Mouse (Mus musculus) left cerebral cortex, postnatal 4 days (tissue): ENCODE results near the gene 1700012P22Rik. TPM values are rescaled to one million over a fixed set of nuclear protein-coding genes. Genes with fewer than 3 reads are reported as not detected.

Experiments
- DNase-seq: peaks from one replicate; pipeline ENCODE4 v3.0.0-alpha.2; 2022
- intact Hi-C: fragments of 180-260 bp; cut with DNase I; formaldehyde crosslinking; loops from one replicate; pipeline ENCODE4 v1.15.1; 2025
- total RNA-seq, 2 experiments: library from RNA; stranded (reverse); gene quantifications; 2 replicates each; pipeline ENCODE4 v1.2.3; 2021

1700012P22Rik gene
- not detected for total RNA-seq

DNA sequence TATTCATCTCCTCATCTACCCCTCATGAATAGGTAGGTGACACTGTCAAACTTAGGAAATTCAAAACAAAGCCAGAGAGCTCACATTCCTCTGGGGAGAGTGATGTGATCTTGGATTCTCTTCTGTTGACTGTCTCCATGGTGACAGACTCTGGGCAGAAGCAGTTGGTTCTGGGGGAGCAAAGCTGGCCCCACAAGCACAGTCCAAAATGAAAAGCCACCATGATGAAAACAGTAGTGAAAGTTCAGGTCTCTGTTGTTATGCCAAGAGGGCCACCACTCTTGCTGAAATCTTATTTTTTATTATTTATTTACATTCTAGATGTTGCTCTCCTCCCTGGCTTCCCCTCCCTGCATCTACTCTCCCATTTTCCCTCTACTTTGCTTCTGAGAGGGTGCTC, at the start of gene 1700012P22Rik:
Gene 1700012P22Rik, minus strand, starts transcription at position 101 of the 400 bp plus-strand sequence.
- intact Hi-C loops: no loop called here
- DNase-seq: no peak

DNA sequence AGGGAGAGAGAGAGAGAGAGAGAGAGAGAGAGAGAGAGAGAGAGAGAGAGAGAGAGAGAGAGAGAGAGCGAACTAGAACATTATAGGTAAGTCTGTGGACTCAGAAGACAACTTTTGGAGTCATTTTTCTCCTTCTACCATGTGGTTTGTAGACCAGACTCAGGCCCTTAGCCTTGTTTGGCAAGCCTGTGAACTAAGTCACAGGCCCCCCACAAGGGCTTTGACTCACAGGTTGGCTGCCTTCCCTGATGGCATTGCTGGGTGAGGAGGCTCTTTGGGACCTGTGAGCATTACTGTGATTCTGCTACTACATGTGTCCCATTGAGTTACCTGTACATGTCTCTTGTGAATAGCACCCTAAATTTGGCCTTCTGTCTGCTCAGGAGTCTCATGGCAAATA, 29.5 kb upstream of the 1700012P22Rik start:
- intact Hi-C loops: no loop called here
- DNase-seq: no peak

DNA sequence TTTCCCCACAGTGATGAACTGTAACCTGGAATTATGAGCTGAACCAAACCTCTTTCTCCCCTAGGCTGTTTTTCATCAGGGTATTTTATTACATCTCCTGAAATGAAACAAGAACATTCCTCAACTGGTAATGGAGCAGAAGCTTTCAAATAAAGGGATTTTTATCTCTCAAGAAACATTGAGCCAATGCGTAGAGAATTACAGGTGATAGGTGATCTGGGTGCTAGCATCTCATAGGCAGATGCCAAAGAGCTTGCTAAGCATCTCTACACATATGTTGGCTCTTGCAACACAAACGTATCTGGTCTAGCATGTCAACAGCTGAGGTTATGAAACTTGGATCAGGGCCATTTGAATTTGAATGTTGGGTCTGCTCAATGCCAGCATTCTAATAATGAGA, 26.6 kb upstream of the 1700012P22Rik start:
- intact Hi-C loops: no loop called here

DNA sequence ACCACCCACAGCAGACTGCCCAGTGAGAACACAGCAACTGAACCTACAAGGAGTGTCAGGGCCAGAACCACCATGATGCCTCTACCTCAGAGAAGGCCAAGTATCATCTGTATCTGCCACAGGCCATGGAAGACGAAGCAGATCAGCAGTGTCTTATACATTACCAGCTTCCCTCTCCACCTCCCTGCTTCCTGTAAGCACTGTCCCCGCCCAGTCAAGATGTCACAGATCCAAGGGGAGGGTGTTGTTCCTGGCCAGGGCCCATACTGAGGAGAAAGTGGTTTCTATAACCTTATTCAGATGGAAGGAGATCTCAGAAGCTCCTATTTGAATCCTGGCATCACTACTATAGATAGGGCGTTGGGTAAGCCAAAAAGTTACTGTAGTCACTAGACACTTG, 25.1 kb upstream of the 1700012P22Rik start, which contains the start of gene Aadacl3:
Gene Aadacl3, minus strand, starts transcription at position 101 of the 400 bp plus-strand sequence.
- DNase-seq: no peak
- intact Hi-C loops: no loop called here

More for the DNA sequence above, 26.6 kb upstream of the 1700012P22Rik start:
- DNase-seq: no peak

DNA sequence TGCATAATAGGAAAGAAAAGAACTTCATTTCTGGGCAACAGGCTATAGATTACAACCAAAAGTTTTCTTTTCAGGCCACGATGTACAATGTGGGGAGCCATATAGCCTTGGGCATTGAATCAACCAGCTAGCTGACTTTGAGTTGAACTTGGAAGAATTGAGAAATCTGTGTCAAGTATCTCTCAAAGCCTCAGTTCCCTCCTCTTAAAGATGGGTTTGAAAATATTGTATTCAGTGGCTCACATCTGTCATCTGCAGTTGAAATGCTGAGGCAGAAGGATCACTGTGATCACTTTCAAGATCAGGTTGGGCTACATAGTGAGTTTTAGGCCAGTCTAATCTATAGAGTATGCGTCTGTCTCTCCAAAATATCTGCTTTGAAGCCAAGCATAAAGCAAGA, 14.6 kb upstream of the 1700012P22Rik start, which contains the start of gene Gm9944:
Gene Gm9944, minus strand, starts transcription at position 101 of the 400 bp plus-strand sequence.
- intact Hi-C loops: no loop called here
- no peak for DNase-seq

DNA sequence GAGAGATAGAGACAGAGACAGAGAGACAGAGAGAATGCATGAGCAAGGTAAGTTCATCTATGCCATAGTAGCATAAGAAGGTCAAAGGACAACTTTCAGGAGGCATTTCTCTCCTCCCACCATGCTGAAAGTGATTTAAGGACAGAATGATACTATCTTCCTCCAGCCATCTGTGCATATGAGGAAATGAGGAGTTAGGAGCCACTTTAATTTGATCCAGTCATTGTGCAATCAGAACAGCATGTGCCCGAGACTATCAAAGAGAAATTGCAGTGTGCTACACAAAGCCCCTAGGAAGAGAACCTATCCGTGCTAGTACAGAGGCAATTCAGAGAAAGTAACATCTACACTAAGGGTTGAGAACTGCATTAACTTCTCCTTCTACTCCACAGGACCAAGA, 10.0 kb upstream of the 1700012P22Rik start:
- intact Hi-C loops: no loop called here
- DNase-seq: no peak

DNA sequence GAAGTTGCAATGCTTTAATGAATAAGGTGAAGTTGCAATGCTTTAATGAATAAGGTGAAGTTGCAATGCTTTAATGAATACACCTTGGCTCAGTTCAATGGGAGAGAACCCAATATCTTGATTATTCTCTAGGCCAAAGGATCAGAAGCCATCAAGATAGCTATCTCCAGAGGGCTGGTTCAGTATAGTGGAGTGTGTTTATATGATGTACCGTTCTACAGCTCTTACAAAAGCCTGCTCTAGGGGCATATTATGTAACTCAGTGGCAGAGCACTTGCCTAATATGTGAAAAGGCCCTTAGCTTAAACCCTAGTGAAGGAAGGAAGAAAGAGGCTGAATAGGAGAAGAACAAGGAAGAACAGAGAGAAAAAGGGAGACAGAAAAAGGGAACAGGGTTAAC, 3.0 kb upstream of the 1700012P22Rik start:
- intact Hi-C loops: no loop called here
- DNase-seq: no peak

DNA sequence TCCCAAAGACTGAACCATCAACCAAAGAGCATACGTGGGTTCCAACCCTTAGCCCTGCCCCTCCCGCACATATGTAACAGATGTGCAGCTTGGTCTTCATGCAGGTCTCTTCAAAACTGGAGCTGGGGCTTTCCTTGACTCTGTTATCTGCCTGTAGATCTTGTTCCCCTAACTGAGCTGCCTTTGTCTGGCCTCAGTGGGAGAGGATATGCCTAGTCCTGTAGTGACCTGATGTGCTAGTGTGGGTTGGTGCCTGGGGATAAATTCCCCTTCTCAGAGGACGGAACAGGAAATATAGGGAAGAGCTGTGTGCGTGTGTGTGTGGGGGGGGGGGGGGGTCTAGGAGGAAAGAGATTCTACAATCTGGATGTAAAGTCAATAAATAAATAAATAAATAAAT, 2.5 kb upstream of the 1700012P22Rik start:
- no peak for DNase-seq
- intact Hi-C loops: no loop called here

DNA sequence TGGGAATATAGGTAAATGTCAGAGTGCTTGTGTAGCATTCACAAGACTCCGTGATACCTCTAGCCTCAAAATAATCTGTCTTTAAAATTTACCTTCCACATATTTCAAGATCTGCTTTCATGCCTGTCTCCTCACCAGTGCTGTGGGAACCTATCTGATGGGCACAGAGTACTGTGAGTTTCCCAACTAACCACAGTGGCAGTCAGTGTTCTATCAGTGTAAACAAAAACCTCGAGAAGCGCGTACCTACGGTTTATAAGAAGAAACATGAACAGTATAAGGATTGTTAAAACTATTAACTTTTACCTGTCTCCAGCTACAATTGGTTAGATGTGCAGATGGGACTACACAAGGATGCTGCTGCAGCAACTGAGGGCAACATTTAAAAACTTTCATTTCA, 5.4 kb downstream of the 1700012P22Rik start:
- no peak for DNase-seq
- intact Hi-C loops: no loop called here

DNA sequence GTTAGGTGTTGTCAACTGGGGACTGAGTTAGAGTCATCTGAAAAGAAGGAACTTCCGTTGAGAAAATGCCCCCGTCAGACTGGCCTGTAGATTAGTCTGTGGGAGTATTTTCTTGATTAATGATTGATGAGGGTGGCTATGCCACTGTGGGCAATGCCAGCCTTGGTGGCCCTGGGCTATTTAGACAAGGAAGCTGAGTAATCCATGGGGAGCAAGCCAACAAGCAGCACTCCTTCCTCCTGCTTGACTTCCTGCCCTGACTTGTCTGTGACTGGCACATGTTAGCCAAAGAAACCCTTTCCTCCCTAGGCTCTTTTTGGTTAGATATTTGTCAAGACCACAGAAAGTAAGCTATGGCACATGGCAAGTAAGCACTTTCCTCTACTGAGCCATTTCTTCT, 7.8 kb downstream of the 1700012P22Rik start:
- intact Hi-C loops: no loop called here
- DNase-seq: no peak

DNA sequence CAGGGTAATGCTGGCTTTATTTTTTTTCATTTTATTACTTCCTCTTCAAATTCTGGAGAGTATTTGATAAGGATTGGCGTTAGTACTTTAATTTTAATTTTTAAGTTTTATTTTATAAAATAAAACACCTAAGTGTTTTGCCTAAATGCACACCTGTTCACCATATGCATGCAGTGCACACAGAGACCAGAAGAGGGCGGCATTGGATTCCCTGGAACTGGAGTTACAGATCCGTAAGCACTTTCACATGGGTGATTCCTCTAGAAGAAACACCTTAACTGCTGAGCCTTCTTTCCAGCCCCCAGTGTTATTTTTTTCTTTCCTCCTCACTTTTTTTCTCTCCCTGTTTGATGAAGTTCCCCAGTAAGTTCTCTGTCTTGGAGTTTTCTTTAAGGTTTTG, 9.7 kb downstream of the 1700012P22Rik start:
- intact Hi-C loops: no loop called here
- DNase-seq: no peak

DNA sequence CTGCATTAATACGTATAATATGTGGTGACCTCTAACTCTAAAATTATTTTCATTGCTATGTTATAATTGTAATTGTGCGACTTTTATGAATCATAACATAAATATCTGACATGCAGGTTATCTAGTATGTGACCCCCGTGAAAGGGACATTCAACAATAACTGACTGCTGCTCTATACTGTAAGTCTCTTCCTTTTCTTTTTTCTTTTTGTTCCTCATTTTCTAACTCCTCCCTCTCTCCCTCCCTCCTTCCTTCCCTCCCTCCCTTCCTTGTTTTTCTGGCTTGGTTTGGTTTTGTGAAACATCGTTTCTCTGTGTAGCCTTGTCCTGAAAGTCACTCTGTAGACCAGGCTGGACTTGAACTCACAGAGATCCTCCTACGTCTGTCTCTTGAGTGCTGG, 14.0 kb downstream of the 1700012P22Rik start:
- no peak for DNase-seq
- intact Hi-C loops: no loop called here

DNA sequence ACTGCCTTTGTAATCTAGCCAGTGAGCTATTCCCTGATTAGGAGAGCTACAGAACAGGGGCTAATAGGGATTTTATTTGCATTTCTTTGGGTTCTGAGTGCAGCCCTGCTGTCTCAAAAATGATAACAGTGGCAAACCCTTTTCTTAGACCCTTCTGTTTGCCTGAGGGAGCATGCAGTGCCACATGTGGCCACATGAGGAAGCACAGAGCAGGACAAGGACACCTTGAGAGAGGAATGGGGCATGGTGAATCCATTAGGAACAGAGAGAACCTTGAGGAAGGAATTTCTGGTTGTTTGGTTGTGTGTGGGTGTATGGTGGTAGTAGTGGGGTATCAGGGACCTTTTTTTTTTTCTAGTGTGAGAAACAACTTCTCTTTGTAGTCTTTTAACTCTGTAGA, 17.9 kb downstream of the 1700012P22Rik start:
- intact Hi-C loops: no loop called here

DNA sequence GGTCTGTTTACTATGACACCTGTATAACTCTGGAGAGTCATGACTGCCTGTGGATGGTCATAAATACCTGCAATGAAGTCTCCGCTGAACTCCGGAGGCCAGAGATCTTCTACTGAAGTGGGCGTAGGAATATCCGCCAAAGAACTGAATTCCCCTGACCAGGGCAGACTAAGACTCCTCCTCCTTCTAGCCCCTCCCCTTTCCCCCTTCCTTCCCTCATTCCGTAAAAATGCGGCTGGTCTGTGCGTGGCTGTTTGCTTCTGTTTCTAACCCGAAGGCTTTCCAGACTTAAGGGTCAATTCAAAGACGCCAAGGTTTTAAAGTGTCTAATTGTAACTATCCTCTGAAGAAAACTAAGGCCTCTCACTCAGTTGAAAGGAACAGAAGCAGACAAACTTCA, 30.3 kb downstream of the 1700012P22Rik start, which contains the start of gene Pramef12:
Gene Pramef12, minus strand, starts transcription at position 175 of the 400 bp plus-strand sequence.
- DNase-seq: no peak
- intact Hi-C loops: no loop called here

More for the DNA sequence above, 17.9 kb downstream of the 1700012P22Rik start:
- no peak for DNase-seq

DNA sequence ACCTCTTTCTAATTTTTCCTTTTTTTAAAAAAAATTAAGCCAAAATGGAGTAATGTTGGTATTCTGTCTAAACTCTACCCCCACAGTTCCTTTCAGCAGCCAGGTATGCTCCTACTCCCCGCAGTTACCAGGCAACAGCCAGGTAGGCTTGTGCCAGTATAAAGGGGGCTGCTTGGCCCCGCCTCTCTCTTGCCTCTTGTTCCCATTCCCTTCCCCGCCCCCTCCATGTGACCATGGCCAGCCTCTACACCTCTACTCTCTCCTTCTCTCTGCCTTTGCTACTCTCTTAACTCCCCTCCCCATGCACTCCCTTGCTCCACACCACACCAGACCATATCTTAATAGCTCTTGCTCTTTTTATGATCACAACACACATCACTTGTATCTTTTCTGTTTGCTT, 32.3 kb downstream of the 1700012P22Rik start:
- DNase-seq: no peak
- intact Hi-C loops: no loop called here

DNA sequence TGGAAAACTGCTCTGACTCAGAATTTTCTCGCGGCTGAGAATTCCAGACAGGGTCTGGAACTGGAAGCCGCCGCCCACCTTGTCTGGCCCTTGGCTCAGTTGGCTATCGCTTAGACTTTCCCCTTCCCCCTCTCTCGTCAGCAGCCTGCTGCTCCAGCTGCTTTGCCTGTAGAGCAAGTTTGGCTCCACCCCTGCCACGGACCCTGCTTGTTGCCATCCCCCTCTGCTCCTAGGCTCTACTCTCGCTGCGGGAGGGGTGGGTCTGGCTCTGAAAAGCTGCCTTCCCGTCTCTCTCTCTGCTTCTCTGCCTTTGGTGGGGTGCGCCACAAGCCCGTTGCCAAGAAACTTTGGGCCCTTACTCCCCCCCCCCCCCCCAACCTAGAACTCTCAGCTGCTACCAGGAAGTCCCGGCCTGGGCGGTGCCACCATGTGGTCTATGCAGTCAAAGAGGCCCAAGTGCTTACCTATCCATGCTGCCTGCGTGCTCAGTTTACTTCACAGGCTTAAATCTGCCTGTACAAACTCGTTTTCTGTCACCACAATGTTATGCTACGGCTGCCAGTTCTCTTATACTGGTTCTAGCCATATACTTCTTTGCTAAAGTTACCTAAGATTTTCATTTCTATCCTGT, 34.0 kb downstream of the 1700012P22Rik start:
- DNase-seq: peak; percentile 1

DNA sequence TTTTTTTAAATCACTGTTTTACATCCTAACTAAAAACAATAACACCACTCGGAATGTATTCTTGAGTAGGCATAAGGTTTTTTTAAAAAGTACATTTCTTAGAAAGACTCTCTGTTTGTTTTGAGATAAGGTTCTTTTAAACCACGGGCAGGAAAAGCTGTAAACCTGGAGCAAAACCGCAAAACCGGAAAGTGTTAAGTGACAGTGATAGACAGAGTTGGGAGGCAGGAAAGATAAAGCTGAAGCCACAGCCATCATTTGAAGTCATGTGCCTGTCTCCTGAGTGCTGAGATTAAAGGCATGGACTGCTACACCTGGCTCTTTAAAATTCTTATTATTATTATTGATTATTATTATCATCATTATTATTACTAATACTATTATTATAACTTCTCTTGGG, 35.9 kb downstream of the 1700012P22Rik start:
- intact Hi-C loops: no loop called here
- DNase-seq: no peak

More for the DNA sequence above, 34.0 kb downstream of the 1700012P22Rik start:
- intact Hi-C loops: no loop called here

DNA sequence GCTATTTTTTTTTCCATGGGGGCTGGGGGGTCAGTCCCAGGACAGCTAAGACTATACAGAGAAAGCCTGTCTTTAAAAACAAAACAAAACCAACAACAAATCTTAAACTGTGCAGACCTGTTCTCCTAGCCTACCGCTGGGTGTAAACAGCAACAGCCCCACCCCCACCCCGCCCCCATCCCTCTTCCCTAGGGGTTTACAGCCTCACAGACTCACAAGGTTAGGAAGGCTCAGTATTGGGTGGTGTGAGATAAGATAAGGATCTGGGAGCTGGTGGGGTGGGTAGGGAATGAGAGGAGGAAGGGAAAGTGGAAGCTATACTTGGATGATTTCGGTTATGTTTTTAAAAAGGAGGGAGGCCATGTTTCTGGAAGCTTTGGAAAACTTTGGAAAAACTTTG, 42.3 kb downstream of the 1700012P22Rik start:
- DNase-seq: no peak
- intact Hi-C loops: no loop called here

DNA sequence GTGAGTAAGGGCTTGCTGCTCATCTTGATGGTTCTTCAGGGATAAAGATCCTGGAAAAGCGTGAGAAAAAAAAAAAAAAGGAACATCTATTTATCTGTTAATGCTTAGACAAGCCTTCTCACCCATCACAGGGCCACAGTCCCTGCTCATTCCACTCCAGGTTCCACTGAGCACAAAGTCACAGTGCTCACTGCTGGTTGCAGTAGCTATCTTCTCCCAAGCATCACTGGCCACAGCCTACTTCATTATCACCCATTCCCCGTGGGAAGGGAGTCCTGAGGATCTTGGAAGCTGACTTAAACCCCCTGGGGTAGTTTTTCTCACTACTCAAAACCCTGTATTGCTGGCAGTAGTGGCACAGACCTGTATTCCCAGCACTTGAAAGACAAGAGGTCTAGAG, 60.7 kb downstream of the 1700012P22Rik start, which contains the start of gene Pramef20:
Gene Pramef20, minus strand, starts transcription at position 23 of the 400 bp plus-strand sequence.
- intact Hi-C loops: no loop called here
- no peak for DNase-seq
